Mouse (Mus musculus): ENCODE results near the gene Crip2. TPM values are rescaled to one million over a fixed set of nuclear protein-coding genes. Genes with fewer than 3 reads are reported as not detected.

Crip2 gene
- polyA plus RNA-seq, 1 experiment from 2014 or later = 51.4 TPM

DNA sequence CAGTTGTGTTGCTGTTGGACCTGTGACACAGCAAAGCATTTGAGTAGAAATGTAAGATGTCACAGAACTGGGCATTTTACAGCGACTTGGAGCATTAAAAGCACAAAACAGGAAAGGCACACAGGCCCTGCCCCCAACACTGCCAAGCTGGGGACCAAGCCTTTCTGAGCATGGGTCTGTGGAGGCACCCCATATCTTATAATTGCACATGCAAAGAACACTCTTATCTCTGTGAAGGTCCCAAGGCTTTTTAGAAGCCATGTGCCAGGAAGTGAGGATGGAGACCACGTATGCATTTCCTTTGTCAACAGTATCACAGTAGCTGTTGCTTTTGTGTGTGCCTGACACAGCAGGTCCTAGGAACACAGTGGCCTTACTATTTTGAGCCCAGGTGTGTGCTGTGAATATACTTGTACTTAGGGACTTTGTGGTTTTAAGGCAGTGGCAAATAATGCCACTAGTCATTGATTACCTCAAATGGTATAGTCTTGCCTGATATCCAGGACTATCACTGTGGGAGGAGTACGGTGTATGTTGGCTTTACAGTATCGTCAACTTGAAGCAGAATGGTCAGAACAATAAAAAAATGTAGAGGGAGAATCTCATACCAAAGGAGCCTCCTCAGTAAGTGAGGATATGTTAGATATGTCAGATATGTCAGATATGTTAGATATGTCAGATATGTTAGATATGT is 32.5 kb upstream of the Crip2 start:
- Histone ChIP-seq H3K9ac (replicated peaks) (no peak overlapping the region), H3K36me3 (peaks cover 50% of the 10 kb centered on the region), H3K4me1 (replicated peaks) (peaks cover 16% of the 10 kb centered on the region), H3K27ac (peak overlapping the region; percentile 29; the same call in 1 of the 2 replicates), H3K9me3 (no peaks in the 10 kb centered on the region), H3K4me3 (replicated peaks) (no peak overlapping the region), H3K27me3 (no peaks in the 10 kb centered on the region), H3K4me2 (no peak overlapping the region)
- WGBS = 89% methylated on average over 4 of the region's 4 CpGs
- ATAC-seq (ENCODE audit: insufficient number of reproducible peaks, insufficient read depth, low FRiP score, low TSS enrichment, low read depth) = no peak

DNA sequence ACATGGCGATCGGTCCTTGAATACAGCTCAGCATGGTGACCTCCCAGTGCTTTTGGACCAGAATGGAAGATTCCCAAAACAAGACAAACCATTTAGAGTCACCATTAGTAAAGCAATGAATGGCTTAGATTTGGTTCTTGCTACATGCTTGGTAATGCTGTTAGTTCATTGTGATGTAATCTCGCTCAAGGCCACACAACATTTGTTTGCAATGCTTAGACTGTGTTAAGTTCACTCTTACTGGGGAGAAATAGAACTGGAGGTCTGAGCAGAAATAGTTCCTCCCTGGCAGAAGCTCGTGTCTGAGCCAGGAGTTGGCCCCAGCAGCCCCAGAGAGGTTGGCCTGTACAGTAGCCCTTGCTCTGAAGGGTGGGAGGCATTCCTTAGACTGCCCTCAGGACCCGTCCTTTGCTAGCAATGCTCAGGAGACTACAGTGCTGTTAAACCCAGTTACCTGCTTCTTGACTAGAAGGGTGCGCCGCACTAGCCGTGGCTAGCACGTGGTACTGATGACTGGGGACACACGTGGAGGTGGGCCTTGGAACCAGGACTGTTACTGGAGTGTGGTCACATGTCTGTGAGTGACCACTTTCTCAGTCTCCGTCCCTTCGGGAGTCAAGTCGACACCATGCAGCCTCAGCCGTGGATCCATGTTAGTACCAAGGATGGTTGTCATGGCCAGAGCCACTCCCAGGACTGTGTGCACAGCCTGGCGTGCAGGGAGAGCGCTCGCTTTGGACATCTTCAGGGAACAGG is 31.3 kb upstream of the Crip2 start:
- peaks cover 52% of the 10 kb centered on the region for H3K36me3 ChIP-seq
- no peak overlapping the region for H3K4me2 ChIP-seq
- H3K27ac ChIP-seq = 0 out of 2 replicates have a peak overlapping the region, but pooled peaks have one; percentile 50
- H3K27me3 ChIP-seq = no peaks in the 10 kb centered on the region
- no peaks in the 10 kb centered on the region for H3K9me3 ChIP-seq
- no peak overlapping the region for H3K9ac ChIP-seq (replicated peaks)
- peaks cover 16% of the 10 kb centered on the region for H3K4me1 ChIP-seq (replicated peaks)
- 86% methylated on average over 17 of the region's 17 CpGs for WGBS
- ATAC-seq (ENCODE audit: insufficient number of reproducible peaks, insufficient read depth, low FRiP score, low TSS enrichment, low read depth) = no peak
- no peak overlapping the region for H3K4me3 ChIP-seq (replicated peaks)

DNA sequence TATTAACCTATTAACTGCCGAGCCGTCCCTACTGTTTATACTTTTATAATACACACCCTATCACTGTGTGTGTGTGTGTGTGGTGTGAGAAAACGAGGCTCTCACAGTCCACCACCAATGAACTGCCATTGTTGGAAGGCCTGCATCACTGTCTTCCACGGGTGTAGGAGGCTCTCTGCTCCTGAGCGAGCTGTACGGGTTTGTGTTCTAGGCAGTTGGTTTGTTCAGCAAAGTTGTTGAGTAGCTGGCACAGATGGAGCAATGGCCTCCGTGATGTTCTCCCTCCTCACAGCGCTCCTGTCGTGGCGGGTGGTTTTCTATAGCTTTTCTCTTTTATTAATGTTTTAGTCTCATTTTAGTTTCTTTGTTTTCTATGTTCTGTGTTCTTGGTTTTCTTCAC is 30.2 kb upstream of the Crip2 start:
- H3K9ac ChIP-seq (replicated peaks) = no peak overlapping the region
- ATAC-seq (ENCODE audit: insufficient number of reproducible peaks, insufficient read depth, low FRiP score, low TSS enrichment, low read depth) = no peak
- peaks cover 52% of the 10 kb centered on the region for H3K36me3 ChIP-seq
- no peak overlapping the region for H3K4me2 ChIP-seq
- no peak overlapping the region for H3K4me3 ChIP-seq (replicated peaks)
- no peaks in the 10 kb centered on the region for H3K9me3 ChIP-seq
- 88% methylated on average over 10 of the region's 10 CpGs for WGBS
- no peaks in the 10 kb centered on the region for H3K27me3 ChIP-seq
- no peak overlapping the region for H3K27ac ChIP-seq
- peaks cover 16% of the 10 kb centered on the region for H3K4me1 ChIP-seq (replicated peaks)

DNA sequence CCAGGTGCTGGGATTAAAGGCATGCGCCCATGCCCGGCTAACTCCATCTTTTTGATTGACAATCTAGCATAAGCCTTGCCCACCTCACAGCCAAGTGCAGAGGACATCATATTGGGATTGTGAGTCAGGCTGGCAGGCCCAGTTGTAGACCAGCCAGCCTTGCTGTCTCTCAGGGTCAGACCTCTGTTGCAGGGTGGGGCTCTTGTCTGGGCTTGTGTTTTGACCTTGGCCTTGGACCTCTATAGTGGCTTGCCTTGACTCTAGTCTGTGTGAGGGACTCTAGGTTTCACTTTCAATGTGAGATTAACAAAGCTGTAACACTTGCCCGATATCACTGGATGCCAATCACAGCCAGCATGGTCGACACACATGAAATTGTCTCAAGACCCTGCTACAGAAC is 25.9 kb upstream of the Crip2 start:
- peaks cover 6% of the 10 kb centered on the region for H3K4me1 ChIP-seq (replicated peaks)
- no peak overlapping the region for H3K4me3 ChIP-seq (replicated peaks)
- no peak overlapping the region for H3K9ac ChIP-seq (replicated peaks)
- no peaks in the 10 kb centered on the region for H3K27me3 ChIP-seq
- 91% methylated on average over 4 of the region's 4 CpGs for WGBS
- H3K4me2 ChIP-seq = no peak overlapping the region
- no peaks in the 10 kb centered on the region for H3K9me3 ChIP-seq
- no peak for ATAC-seq (ENCODE audit: insufficient number of reproducible peaks, insufficient read depth, low FRiP score, low TSS enrichment, low read depth)
- H3K36me3 ChIP-seq = peaks cover 74% of the 10 kb centered on the region
- no peak overlapping the region for H3K27ac ChIP-seq

DNA sequence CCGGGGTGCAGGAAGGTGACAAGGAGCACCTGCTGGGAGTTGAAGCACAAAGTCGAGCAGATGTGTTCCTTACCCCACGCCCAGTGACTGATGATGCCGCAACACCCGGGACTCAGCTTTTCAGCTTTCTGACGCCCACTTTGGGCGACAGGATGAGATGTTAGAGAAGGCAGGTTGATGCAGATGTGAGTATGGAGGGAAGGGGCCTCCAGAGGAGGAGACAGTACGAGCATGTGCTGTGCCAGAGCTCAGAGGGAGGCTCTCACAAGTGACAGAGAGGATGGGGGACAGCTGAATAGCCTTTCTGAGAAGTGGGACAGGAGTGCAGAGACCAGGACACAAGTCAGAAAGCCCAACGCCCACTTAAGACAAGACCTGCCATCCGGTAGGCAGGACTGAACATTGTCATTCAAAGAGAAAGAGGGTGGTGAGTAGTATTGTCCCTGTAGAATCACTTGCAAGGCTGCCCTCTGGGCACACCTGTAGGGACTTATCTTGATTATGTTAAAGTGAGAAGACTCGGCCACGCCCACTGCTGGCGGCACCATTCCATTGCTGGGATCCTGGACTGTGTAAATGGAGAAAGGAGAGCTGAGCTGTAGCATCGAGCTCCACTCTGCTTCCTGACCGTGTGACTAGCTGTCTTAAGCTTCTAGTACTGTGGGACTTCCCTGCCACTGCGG is 25.0 kb upstream of the Crip2 start:
- Histone ChIP-seq H3K9ac (replicated peaks) (no peak overlapping the region), H3K36me3 (peaks cover 76% of the 10 kb centered on the region), H3K4me3 (replicated peaks) (no peak overlapping the region), H3K4me1 (replicated peaks) (no peaks in the 10 kb centered on the region), H3K4me2 (no peak overlapping the region), H3K27me3 (no peaks in the 10 kb centered on the region), H3K27ac (no peak overlapping the region), H3K9me3 (no peaks in the 10 kb centered on the region)
- ATAC-seq (ENCODE audit: insufficient number of reproducible peaks, insufficient read depth, low FRiP score, low TSS enrichment, low read depth) = no peak
- WGBS = 85% methylated on average over 16 of the region's 16 CpGs

DNA sequence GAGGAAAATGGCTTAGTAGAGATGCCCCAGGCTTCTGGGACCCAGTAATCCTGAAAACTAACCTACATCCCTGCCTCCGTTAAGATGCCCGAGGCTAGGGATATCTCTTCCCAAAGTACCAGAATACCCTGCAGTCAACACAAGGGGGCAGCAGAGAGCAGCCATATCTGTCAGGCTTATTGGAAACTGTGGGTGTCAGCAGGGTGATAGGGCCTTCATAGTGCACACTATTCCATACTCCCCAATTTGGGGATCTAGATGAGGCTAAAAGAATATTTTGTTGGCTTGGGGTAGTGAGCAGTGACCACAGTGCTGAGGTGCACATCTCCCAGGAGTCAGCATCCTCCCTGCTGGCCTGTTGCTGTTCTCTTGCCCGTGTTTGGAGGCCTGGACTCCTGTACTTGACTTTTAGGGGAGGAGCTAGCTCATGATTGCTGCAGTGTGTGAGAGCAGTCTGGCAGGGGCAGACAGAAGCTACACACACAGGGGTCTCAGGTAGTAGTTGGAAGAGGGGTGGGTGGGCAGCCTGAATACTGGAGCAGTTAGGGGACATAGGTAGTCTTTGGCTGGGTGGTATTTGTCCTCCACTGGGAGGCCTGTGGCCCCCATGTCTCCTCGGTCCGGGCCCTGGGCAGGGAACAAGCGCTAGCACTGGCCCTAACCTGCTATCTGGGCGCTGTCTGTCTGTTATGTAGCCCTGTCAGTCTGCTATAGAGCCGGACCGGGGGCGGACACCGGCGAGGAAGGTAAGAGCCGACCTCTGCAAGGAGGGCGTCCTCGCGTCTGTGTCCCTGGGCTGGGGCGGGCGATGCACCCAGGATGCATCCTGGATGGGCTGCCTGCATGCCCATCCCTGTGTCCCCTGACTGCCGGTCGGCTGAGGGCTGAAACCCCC is 20.3 kb upstream of the Crip2 start:
- Histone ChIP-seq H3K4me3 (replicated peaks) (no peak overlapping the region), H3K4me2 (no peak overlapping the region), H3K4me1 (replicated peaks) (no peaks in the 10 kb centered on the region), H3K27me3 (no peaks in the 10 kb centered on the region), H3K36me3 (peaks cover 95% of the 10 kb centered on the region), H3K9ac (replicated peaks) (no peak overlapping the region), H3K9me3 (no peaks in the 10 kb centered on the region), H3K27ac (no peak overlapping the region)
- 84% methylated on average over 20 of the region's 20 CpGs for WGBS
- ATAC-seq (ENCODE audit: insufficient number of reproducible peaks, insufficient read depth, low FRiP score, low TSS enrichment, low read depth) = peak; percentile 48

DNA sequence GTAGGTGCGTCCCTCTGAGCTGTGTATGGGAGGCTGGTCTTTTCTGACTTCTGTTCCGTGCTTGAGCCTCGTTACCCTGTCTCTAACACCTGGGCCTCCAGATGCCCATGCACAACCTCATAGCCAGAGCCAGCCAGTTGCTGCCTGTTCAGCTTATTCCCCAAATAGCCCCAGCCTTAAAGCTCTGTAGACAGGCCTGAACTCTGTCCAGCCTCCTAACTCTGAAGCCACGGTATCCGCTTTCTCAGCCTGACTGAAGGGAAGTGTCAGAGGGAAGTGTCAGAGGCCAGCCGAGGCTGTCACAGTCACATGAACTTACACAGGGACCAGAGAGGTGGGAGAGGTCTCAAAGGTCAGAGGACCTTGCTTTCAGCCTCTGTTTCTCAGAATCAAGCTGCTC is 15.3 kb upstream of the Crip2 start:
- Histone ChIP-seq H3K4me1 (replicated peaks) (no peaks in the 10 kb centered on the region), H3K9ac (replicated peaks) (no peak overlapping the region), H3K4me2 (no peak overlapping the region), H3K9me3 (no peaks in the 10 kb centered on the region), H3K36me3 (peaks cover 100% of the 10 kb centered on the region), H3K4me3 (replicated peaks) (no peak overlapping the region), H3K27ac (no peak overlapping the region), H3K27me3 (no peaks in the 10 kb centered on the region)
- 79% methylated on average over 6 of the region's 6 CpGs for WGBS
- ATAC-seq (ENCODE audit: insufficient number of reproducible peaks, insufficient read depth, low FRiP score, low TSS enrichment, low read depth) = no peak

DNA sequence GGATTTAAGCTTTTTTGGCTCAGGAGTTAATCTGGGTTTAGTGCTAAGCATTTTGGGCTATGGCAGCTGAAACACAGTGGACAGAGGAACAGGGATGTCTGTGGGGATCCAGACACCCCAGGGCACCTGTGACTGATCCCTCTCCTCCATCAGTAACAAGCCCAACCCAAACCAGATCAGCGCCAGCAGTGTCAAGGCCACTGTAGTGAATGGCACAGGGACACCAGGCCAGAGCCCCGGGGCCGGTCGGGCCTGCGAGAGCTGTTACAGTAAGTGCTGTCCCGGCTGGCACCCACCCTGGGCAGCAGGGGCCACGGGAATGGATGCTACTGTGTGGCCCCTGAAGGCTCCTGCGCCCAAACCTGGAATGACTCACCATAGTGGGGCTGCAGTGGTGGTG is 9.3 kb upstream of the Crip2 start:
- peaks cover 100% of the 10 kb centered on the region for H3K36me3 ChIP-seq
- H3K27ac ChIP-seq = no peak overlapping the region
- H3K27me3 ChIP-seq = no peaks in the 10 kb centered on the region
- no peak for ATAC-seq (ENCODE audit: insufficient number of reproducible peaks, insufficient read depth, low FRiP score, low TSS enrichment, low read depth)
- H3K4me1 ChIP-seq (replicated peaks) = no peaks in the 10 kb centered on the region
- no peak overlapping the region for H3K4me3 ChIP-seq (replicated peaks)
- no peak overlapping the region for H3K9ac ChIP-seq (replicated peaks)
- WGBS = 95% methylated on average over 8 of the region's 8 CpGs
- no peaks in the 10 kb centered on the region for H3K9me3 ChIP-seq
- no peak overlapping the region for H3K4me2 ChIP-seq

DNA sequence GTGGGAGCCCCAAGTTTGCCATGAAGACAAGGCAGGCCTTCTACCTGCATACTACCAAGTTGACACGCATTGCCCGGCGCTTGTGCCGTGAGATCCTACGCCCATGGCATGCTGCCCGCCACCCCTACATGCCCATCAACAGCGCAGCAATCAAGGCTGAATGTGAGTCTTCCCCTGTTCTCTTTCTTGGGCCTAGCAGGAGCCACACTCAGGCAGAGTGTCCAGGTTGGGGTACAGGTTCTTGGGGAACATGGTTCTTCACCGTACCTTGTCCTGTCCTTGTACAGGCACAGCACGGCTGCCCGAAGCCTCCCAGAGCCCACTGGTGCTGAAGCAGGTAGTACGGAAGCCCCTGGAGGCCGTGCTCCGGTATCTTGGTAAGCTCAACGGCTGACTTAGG is 8.4 kb upstream of the Crip2 start:
- WGBS = 97% methylated on average over 14 of the region's 14 CpGs

DNA sequence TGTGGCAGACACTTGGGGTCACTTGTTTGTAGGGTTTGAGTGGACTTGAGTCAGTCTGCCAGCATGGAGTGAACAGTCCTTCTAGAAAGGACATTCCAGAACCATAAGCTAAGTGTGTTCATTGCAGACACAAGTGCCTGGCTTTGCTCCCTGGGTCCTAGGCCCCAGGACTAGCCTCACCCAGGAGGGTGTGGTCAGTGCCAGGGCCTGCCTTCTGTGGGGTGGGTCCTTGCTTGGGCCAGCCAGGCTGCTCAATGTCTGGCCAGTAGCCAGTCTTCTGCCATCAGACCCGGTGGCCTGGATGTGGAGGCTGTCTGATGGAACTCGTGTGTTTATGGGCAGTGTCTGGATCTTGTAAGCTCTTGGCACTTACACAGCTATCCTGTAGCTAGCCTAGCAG is 7.5 kb upstream of the Crip2 start:
- Histone ChIP-seq H3K4me3 (replicated peaks) (no peak overlapping the region), H3K27ac (no peak overlapping the region), H3K9ac (replicated peaks) (no peak overlapping the region), H3K4me1 (replicated peaks) (no peaks in the 10 kb centered on the region), H3K4me2 (no peak overlapping the region), H3K9me3 (no peaks in the 10 kb centered on the region), H3K36me3 (peaks cover 100% of the 10 kb centered on the region), H3K27me3 (no peaks in the 10 kb centered on the region)
- 84% methylated on average over 2 of the region's 2 CpGs for WGBS
- no peak for ATAC-seq (ENCODE audit: insufficient number of reproducible peaks, insufficient read depth, low FRiP score, low TSS enrichment, low read depth)

More for the DNA sequence above, 8.4 kb upstream of the Crip2 start:
- no peak overlapping the region for H3K27ac ChIP-seq
- H3K9ac ChIP-seq (replicated peaks) = no peak overlapping the region
- H3K9me3 ChIP-seq = no peaks in the 10 kb centered on the region
- ATAC-seq (ENCODE audit: insufficient number of reproducible peaks, insufficient read depth, low FRiP score, low TSS enrichment, low read depth) = no peak
- no peaks in the 10 kb centered on the region for H3K4me1 ChIP-seq (replicated peaks)
- H3K36me3 ChIP-seq = peaks cover 100% of the 10 kb centered on the region
- no peak overlapping the region for H3K4me2 ChIP-seq
- H3K27me3 ChIP-seq = no peaks in the 10 kb centered on the region
- no peak overlapping the region for H3K4me3 ChIP-seq (replicated peaks)

DNA sequence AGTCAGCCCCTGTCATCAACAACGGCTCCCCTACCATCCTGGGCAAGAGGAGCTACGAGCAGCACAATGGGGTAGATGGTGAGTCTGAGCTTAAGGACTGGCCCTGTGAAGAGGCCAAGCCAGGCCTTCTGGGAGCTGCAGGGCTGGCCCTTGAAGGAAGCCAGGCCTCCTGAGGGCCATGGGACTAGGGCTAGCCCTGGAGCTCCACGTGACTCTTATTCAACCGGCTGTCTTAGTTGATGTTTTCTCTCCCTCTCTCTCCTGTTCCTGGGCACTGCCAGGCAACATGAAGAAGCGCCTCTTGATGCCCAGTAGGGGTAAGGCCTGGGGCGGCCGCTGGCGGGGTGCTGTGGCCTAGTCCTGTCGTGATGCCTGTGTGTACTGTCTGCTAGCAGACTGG is 6.8 kb upstream of the Crip2 start:
- 86% methylated on average over 9 of the region's 9 CpGs for WGBS
- Histone ChIP-seq H3K4me1 (replicated peaks) (no peaks in the 10 kb centered on the region), H3K9me3 (no peaks in the 10 kb centered on the region), H3K9ac (replicated peaks) (no peak overlapping the region), H3K4me3 (replicated peaks) (no peak overlapping the region), H3K4me2 (no peak overlapping the region), H3K36me3 (peaks cover 100% of the 10 kb centered on the region), H3K27me3 (no peaks in the 10 kb centered on the region), H3K27ac (no peak overlapping the region)
- ATAC-seq (ENCODE audit: insufficient number of reproducible peaks, insufficient read depth, low FRiP score, low TSS enrichment, low read depth) = no peak

Data from limb, embryonic 12.5 days (tissue).